Mouse (Mus musculus) 3134 (cell line): ENCODE measurements at regions not wholly inside any gene's neighbourhood (a gene's known extent, or its start where the extent isn't known, plus 50 kb on each side); places are given as distances from the start of the nearest gene placed in this dataset.
A peak's percentile ranks its signal among the peaks of the same experiment; 100 is the strongest.

Experiments
- DNase-seq: peaks from one replicate; pipeline ENCODE4 v3.0.0-alpha.2; 2011; ENCODE audit warnings: low spot score; ENCODE audit not compliant: insufficient read length; ENCODE audit errors: extremely low read depth

GRCm38 (mm10) chr15:61608301-61608731, 685.5 kb upstream of the A1bg start:
- peak; percentile 60 for DNase-seq

DNA sequence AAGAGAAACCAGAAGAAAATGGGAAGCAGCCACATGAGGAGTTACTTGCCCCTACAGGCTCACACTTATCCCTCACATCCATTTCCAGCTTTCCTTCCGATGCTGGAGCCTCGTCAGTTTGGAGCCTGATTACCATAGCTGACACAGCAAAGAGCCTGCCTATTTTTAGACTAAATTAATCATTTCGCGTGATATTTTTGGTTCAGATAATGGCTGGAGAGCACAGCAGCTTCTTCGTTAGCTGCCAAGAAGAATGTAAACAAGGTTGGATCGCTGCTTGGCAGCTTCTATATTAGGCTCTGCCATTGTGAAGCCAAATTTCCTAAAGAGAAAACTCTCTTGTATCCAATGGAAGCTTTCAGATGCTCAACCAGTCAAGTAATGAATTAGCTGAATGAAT, 676.9 kb upstream of the A1bg start:
- no peak for DNase-seq

DNA sequence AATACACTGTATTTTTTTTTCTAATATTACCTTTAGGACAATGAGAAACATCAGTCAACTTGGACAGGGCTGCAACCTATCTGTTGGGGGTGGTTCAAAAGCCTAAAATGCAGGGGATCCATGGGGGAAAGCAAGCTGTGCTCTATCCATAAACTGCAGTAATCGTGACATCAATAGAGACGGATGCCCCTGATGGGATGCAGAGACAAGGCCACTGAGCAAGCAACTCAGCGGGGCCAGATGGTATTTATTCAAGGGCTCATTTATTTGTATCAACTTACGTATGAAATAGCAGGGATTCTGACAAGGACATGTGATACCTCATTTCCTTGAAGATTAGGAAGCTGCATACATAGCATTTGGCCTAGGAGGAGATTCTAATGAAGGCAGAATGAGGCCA, 673.5 kb upstream of the A1bg start:
- no peak for DNase-seq

- no peak for DNase-seq
Measured at GRCm38 (mm10) chr15:61588956-61589355, 666.1 kb upstream of the A1bg start.

DNA sequence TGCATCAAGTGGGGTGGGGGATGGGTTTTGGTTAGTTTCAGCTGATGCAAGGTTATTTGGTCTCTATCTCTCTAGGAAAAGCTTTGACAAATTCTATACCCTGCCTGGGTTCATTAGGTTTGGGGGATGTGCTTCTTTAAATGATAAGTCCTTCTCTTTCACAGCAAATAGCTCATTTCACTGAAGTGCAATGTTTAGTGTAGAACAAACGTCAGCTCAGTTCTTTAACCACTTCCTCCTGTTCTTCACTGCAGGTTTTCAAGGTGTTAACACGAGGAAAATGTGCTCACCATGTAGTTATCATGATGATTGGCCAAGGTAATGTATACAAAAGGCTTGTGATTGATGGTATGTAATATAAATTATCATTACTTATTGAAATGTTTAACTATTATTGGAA, 659.5 kb upstream of the A1bg start:
- no peak for DNase-seq

- DNase-seq, result peak; percentile 38
Measured at GRCm38 (mm10) chr15:61563347-61563746, 640.5 kb upstream of the A1bg start.

DNA sequence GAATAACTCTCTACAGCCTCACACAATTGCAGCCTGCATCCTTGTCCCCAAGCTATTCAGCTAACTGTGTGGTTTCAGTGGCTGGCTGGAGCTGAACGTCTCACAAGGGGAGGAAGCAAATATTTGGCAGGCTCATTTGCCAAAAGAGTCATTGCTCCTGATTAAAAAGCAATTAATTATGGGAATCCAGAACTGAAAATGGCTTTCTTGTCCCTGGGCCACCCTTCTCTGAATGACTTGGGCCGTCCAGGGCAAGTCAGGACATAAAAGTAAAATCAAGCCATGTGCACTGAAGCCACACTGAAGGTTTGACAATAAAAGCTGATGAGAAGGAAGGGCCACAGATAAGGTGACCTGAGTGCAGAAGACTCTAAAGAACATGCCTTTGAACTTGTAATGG, 639.4 kb upstream of the A1bg start:
- no peak for DNase-seq

DNA sequence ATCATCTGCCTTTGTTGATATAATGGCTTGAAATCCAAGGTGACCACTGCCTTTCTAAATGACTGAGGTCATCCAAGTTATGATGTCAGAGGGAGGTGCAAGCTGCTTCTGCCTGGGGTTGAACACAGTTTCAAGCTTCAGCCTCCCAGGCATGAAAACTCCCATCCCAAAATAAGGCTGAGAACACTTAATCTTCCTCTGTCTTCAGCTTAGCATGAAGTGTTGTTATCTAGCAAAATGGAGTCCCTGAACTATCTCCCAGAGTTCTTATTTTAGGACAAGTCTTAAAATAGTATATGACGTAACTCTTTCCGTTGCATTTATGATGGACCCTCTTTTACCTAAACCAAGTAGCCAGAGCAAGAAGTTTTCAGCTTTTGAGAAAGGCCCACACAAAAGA, 631.1 kb upstream of the A1bg start:
- no peak for DNase-seq

DNA sequence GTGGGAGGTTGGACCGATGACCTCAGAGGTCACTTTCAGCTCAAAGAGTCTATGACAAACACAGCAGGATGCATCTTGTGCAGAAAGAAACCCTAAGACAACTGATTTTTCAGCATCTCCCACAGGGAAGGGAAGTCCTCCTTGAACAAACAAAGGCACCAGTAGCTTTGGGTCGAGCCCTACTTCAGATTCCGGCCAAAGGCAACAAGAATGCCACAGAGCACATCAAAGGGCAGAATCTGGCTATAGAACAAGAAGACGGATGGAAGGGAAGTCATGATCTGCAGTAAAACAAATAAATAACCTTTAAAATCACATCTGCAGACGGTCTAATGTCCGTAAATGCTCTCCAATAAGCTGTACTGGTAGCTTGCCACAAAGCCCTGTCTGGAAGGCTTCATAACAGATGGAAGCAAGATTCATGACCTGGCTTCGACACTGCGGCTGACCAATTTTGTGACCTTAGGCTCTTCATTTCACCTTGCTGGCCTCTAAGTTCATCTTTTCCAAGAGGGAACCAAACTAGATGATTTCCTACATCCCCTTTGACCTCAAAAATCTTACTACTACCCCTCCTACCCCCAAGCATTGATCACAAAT, 630.4 kb upstream of the A1bg start:
- no peak for DNase-seq

GRCm38 (mm10) chr15:61551206-61551605, 628.4 kb upstream of the A1bg start:
- DNase-seq, result no peak

DNA sequence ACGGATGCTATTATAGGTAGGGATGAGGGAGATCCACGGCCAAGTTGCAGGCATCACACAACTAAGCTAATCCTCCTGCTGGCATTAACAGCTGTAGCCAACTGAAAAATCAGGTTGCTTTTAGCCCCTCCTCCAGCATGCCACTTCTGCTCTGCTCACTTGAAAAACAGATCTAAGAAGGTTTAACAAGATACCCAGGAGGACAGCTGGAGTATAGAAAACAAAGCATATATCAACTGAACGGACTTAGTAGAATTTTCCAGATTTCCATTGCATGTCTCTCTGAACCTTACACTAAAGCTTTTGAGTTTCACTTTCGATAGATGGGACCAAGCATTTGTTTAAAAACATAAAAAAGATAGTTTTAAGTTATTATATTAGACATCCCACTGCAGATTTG, 625.6 kb upstream of the A1bg start:
- peak; percentile 17 for DNase-seq

DNA sequence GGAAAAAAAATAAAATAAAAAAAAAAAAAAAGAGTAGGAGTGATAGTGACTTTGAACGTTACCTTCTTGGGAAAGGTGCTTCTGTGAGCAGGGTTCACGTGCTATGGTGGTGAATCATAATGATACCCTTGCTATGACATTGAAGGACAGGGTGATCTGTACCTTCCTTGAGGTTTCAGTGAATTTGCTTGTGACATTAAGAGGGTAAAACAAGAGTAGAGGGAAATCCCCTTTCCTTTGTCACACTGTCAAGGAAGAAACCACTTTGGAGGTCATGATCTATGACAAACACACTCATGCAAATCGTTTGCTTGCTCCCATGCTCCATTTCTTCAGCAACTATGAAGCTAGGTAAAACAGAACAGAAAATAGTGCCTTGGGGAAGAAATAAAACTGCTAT, 623.8 kb upstream of the A1bg start:
- DNase-seq, result no peak

- DNase-seq, result no peak
Measured at GRCm38 (mm10) chr15:61544074-61544473, 621.3 kb upstream of the A1bg start.

- no peak for DNase-seq
Measured at GRCm38 (mm10) chr15:61541643-61542042, 618.8 kb upstream of the A1bg start.

DNA sequence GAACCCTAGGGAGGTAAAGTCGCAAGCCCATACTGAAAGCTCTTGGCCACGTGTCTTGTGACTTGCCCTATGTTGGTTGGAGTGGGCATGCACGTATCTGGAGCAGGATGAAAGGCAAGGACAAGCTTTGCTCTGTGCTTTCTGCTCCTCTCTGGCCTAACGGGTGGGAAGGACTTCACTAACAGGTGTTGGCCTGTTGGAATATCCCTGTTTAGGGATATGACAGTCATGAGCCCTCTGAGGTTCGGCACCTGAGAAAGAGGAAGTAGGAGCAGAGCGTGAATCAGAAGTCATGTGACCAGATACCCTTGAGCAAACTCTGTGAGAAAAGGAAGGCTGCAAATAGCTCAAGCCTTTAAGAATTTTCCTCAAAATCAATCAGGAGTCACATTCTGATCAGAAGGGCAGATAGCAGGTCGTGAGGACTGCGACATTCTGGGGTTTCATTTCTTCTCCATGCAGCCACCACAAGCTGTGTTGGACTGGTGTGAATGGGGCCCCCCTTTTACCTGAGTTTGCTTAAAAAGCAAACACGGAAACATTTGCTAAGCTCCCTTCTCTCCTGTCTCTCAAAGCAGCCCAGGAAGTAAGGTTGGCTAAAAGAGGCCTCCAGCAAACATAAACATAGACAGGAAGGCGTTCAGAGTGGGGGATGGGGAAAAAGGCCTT, 618.1 kb upstream of the A1bg start:
- DNase-seq, result no peak

- DNase-seq, result no peak
Measured at GRCm38 (mm10) chr15:61538930-61539329, 616.1 kb upstream of the A1bg start.

- no peak for DNase-seq
Measured at GRCm38 (mm10) chr15:61538169-61538755, 615.5 kb upstream of the A1bg start.

- DNase-seq, result no peak
Measured at GRCm38 (mm10) chr15:61536332-61536716, 613.5 kb upstream of the A1bg start.

GRCm38 (mm10) chr15:61535644-61536331, 613.0 kb upstream of the A1bg start:
- no peak for DNase-seq

DNA sequence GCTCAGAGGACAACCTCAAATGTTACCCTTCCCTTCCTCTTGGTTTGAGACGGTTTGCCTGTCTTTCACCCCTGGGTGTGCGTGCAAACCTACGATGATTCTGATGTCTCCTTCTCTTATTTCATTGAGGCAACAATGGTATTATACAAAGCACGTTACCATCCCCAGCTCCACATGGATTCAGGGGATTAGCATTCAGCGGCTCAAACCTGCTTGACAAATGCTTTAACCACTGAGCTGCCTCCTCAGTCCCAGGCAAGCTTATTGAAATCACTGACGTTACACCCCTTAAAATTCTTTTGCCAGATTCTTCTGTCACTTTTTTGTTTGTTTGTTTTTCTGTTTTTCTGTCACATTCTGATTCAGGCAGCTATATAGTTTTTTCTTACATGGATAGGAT, 612.4 kb upstream of the A1bg start:
- no peak for DNase-seq

DNA sequence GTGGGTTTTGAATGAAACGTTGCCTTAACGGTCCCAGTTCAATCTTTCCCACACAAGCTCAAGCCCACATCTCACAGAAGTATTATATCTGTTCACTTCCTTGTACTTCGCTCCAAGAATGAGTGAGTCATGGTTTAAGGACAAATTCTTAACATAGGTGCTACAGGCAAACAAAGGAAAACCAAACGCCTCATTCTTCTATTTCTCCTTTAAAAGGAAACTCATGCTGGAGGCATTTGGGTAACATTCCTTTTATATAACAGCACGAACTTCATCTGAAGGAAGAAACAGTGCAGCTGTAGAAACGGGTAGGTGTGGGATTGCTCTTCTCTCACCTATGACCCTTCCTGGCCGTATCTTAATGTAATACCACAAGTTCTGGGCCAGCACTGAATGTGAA, 610.0 kb upstream of the A1bg start:
- DNase-seq, result peak; percentile 65

DNA sequence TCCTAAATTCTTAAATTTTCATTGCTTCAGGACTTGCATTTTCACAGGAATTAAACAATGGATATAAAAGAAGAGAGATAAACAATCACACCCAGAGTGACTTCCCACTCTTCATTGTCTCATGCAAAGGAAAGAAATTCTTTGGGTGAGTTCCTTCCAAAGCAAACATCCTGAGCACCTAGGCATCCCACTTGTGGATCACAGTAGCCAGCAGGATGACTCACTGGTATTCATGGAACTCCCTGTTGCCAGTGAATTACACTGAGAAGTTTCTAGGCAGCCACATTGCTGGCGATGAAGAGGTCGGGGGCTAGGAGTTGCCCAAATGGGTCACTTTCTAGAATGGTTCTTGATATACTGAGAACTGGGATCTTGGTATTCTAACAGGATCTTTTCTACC, 609.2 kb upstream of the A1bg start:
- DNase-seq, result peak; percentile 42
